Mouse (Mus musculus) lung, postnatal 4 days (tissue): ENCODE data around the gene 1700057G04Rik.
A peak's percentile ranks its signal among the peaks of the same experiment; 100 is the strongest.

ENCODE experiments used
- DNase-seq, 2 experiments: peaks; one replicate each; pipeline ENCODE4 v3.0.0; 2021

Gene 1700057G04Rik

GRCm38 (mm10) chr9:92309077-92309476 lies at the start of gene 1700057G04Rik:
Gene 1700057G04Rik, plus strand, starts transcription at chr9:92309377.
- no peak for DNase-seq

GRCm38 (mm10) chr9:92260481-92261159 lies 48.6 kb upstream of the 1700057G04Rik start:
- peak in 1 of 2 experiments; percentile 48 for DNase-seq

GRCm38 (mm10) chr9:92265719-92266118 lies 43.5 kb upstream of the 1700057G04Rik start:
- no peak for DNase-seq

- DNase-seq, result no peak
Observed at GRCm38 (mm10) chr9:92266558-92267171, 42.5 kb upstream of the 1700057G04Rik start.

- no peak for DNase-seq
Observed at GRCm38 (mm10) chr9:92267732-92268131, 41.4 kb upstream of the 1700057G04Rik start.

GRCm38 (mm10) chr9:92269829-92270404 lies 39.3 kb upstream of the 1700057G04Rik start:
- no peak for DNase-seq

- peak; percentile 55 to 64 for DNase-seq
Observed at GRCm38 (mm10) chr9:92270927-92271326, 38.2 kb upstream of the 1700057G04Rik start.

- no peak for DNase-seq
Observed at GRCm38 (mm10) chr9:92272650-92273049, 36.5 kb upstream of the 1700057G04Rik start.

- DNase-seq, result no peak
Observed at GRCm38 (mm10) chr9:92273271-92273670, 35.9 kb upstream of the 1700057G04Rik start.

- DNase-seq, result no peak
Observed at GRCm38 (mm10) chr9:92273956-92274762, 35.0 kb upstream of the 1700057G04Rik start.

GRCm38 (mm10) chr9:92275486-92276207 lies 33.5 kb upstream of the 1700057G04Rik start, which contains the start of gene Plscr2:
Gene Plscr2, plus strand, starts transcription at chr9:92275602.
- peak in 1 of 2 experiments; percentile 28 for DNase-seq

- no peak for DNase-seq
Observed at GRCm38 (mm10) chr9:92276360-92276759, 32.8 kb upstream of the 1700057G04Rik start.

- DNase-seq, result no peak
Observed at GRCm38 (mm10) chr9:92280048-92280447, 29.1 kb upstream of the 1700057G04Rik start.

- no peak for DNase-seq
Observed at GRCm38 (mm10) chr9:92282563-92283171, 26.5 kb upstream of the 1700057G04Rik start.

GRCm38 (mm10) chr9:92289675-92290074 lies 19.5 kb upstream of the 1700057G04Rik start:
- no peak for DNase-seq

- no peak for DNase-seq
Observed at GRCm38 (mm10) chr9:92292169-92292568, 17.0 kb upstream of the 1700057G04Rik start.

- DNase-seq, result no peak
Observed at GRCm38 (mm10) chr9:92292922-92293321, 16.3 kb upstream of the 1700057G04Rik start.

GRCm38 (mm10) chr9:92293560-92294548 lies 15.3 kb upstream of the 1700057G04Rik start:
- no peak for DNase-seq

- no peak for DNase-seq
Observed at GRCm38 (mm10) chr9:92298288-92298687, 10.9 kb upstream of the 1700057G04Rik start.

- no peak for DNase-seq
Observed at GRCm38 (mm10) chr9:92301213-92301612, 8.0 kb upstream of the 1700057G04Rik start.

- DNase-seq, result no peak
Observed at GRCm38 (mm10) chr9:92305075-92305474, 4.1 kb upstream of the 1700057G04Rik start.
